Mouse (Mus musculus) testis, adult 2 months (tissue): ENCODE measurements around the gene Ogfod2.

Source experiments
- CTCF ChIP-seq: fragments of 200-500 bp; IDR thresholded peaks from 2 replicates; pipeline ENCODE4 v1.5.1; 2012; ENCODE audit warnings: low read depth, mild to moderate bottlenecking, inconsistent platforms, low read length, moderate library complexity; ENCODE audit not compliant: control insufficient read depth, insufficient read depth, insufficient replicate concordance
- POLR2A ChIP-seq: fragments of 200-500 bp; IDR thresholded peaks from 2 replicates; pipeline ENCODE4 v1.6.1; 2012; ENCODE audit warnings: low read depth, mild to moderate bottlenecking, inconsistent platforms, low read length, moderate library complexity; ENCODE audit not compliant: control insufficient read depth

DNA sequence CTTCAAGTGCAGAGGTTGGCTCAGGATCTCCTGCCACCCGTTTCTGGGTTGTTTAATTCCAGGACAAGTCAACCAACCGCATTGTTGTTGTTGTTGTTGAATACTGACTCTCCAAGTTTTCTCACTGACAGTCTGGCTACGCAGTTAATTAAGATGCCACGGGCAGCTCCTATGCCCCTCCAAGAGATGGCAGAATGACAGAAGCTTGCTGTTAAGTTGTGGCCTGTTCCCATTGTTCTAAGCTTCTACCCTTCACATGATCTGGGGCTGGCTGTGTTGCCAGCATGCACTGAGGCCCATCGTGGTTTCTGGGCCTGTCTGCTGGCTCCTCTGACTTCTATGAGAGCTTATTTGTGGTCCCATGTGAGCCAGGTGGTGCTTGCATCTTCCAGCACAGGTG is 22.2 kb downstream of the Ogfod2 start:
- TF ChIP-seq CTCF (no peak), POLR2A (no peak)
